Mouse (Mus musculus) hindbrain, postnatal 0 days (tissue): ENCODE data around the gene Epp13. TPM values are rescaled to one million over a fixed set of nuclear protein-coding genes. Genes with fewer than 3 reads are reported as not detected.
A peak's percentile ranks its signal among the peaks of the same experiment; 100 is the strongest.
"Not testable (repeated sequence)": the region's sequence is repeated elsewhere in the genome, so short reads cannot be mapped to it uniquely, and the experiment has no call there.

Experiments used
- ATAC-seq: fragments of 200-750 bp; cut with Nextera tagmentation; 2 replicates; pipeline ENCODE4 v1.8.0; 2017; ENCODE audit warnings: mild to moderate bottlenecking, moderate TSS enrichment, moderate library complexity
- DNase-seq: peaks from one replicate; pipeline ENCODE4 v3.0.0-alpha.2; 2015; ENCODE audit warnings: low spot score
- H3K27ac ChIP-seq: fragments of 300-500 bp; sonication (generic); 2 replicates; pipeline ENCODE4 v1.5.1; 2014; ENCODE audit warnings: mild to moderate bottlenecking
- H3K27me3 ChIP-seq: fragments of 300-500 bp; sonication (generic); 2 replicates; pipeline ENCODE4 v1.6.1; 2014; ENCODE audit warnings: low read length, mixed read lengths; ENCODE audit not compliant: insufficient read depth
- H3K36me3 ChIP-seq: fragments of 300-500 bp; sonication (generic); 2 replicates; pipeline ENCODE4 v1.6.1; 2014; ENCODE audit warnings: low read length, mixed read lengths; ENCODE audit not compliant: insufficient read depth
- H3K4me1 ChIP-seq: fragments of 300-500 bp; sonication (generic); 2 replicates; pipeline ENCODE4 v1.6.1; 2014; ENCODE audit warnings: antibody characterized with exemption, low read length, mixed read lengths; ENCODE audit not compliant: insufficient read depth
- H3K4me2 ChIP-seq: fragments of 300-500 bp; sonication (generic); 2 replicates; pipeline ENCODE4 v1.6.1; 2014; ENCODE audit warnings: low read depth, mild to moderate bottlenecking, low read length, moderate library complexity, mixed read lengths
- H3K4me3 ChIP-seq: fragments of 300-500 bp; sonication (generic); 2 replicates; pipeline ENCODE4 v1.5.1; 2014; ENCODE audit warnings: low read length
- H3K9ac ChIP-seq: fragments of 300-500 bp; sonication (generic); replicated peaks from 2 replicates; pipeline ENCODE4 v1.6.1; 2014; ENCODE audit warnings: mild to moderate bottlenecking, low read length, moderate library complexity, mixed read lengths
- H3K9me3 ChIP-seq: fragments of 300-500 bp; sonication (generic); 2 replicates; pipeline ENCODE4 v1.6.1; 2016; ENCODE audit warnings: low read length, mixed read lengths
- CTCF ChIP-seq: IDR thresholded peaks from 2 replicates; pipeline ENCODE4 v1.5.1; 2016; ENCODE audit warnings: antibody characterized with exemption, control low read depth, low read depth
- WGBS: fragments of 180-500 bp; shearing (Covaris S2); extraction: QIAGEN DNeasy Blood & Tissue Kit; methylation state at CpG from one replicate; pipeline ENCODE4 v1.1.7; 2014; 5-methylcytosine and 5-hydroxymethylcytosine counted together
- polyA plus RNA-seq: library from polyadenylated mRNA; unstranded; fragments of >200 nt; fragmentation: Nextera tagmentation; extraction: Ambion mirVana; gene quantifications from 2 replicates; pipeline ENCODE4 v1.2.1, GENCODE M21; 2015
- total RNA-seq: library from RNA; depleted of rRNA; stranded (reverse); fragments of >200 nt; gene quantifications from 2 replicates; pipeline ENCODE4 v1.2.3, GENCODE M21; 2014

Gene Epp13
- total and polyA plus RNA-seq, 2 experiments from 2014 or later: 0.59 TPM; not detected in 1

GRCm38 (mm10) chr7:6239787-6240186, 12.7 kb upstream of the Epp13 start:
- DNase-seq (no peak), ATAC-seq (no peak)
- H3K4me2 ChIP-seq: no peak overlapping the region
- H3K4me1 ChIP-seq: no peaks in the 10 kb centered on the region
- no peaks in the 10 kb centered on the region for H3K27me3 ChIP-seq
- no peak overlapping the region for H3K4me3 ChIP-seq
- TF ChIP-seq CTCF: no peak
- no peaks in the 10 kb centered on the region for H3K36me3 ChIP-seq
- no peaks in the 10 kb centered on the region for H3K9me3 ChIP-seq
- H3K9ac ChIP-seq: no peak overlapping the region
- 55% methylated on average over 11 of the region's 11 CpGs for WGBS
- no peak overlapping the region for H3K27ac ChIP-seq

- TF ChIP-seq CTCF: peak; percentile 66
- not testable (repeated sequence) for H3K27me3 ChIP-seq, H3K4me2 ChIP-seq, H3K9ac ChIP-seq, H3K27ac ChIP-seq, H3K4me1 ChIP-seq, H3K36me3 ChIP-seq, ATAC-seq, H3K4me3 ChIP-seq, H3K9me3 ChIP-seq
- DNase-seq: peak; percentile 44
- WGBS: 14% methylated on average over 1 of the region's 1 CpGs
These were observed 11.6 kb upstream of the Epp13 start for GRCm38 (mm10) chr7:6240841-6241425.

- Histone ChIP-seq H3K27me3 (no peaks in the 10 kb centered on the region), H3K4me1 (no peaks in the 10 kb centered on the region), H3K9ac (no peak overlapping the region), H3K36me3 (no peaks in the 10 kb centered on the region), H3K4me2 (no peak overlapping the region), H3K27ac (no peak overlapping the region), H3K4me3 (no peak overlapping the region), H3K9me3 (no peaks in the 10 kb centered on the region)
- ATAC-seq (no peak), DNase-seq (no peak)
- WGBS: 52% methylated on average over 11 of the region's 11 CpGs
- TF ChIP-seq CTCF: no peak
These were observed 7.9 kb upstream of the Epp13 start for GRCm38 (mm10) chr7:6244361-6245292.

GRCm38 (mm10) chr7:6254451-6254850, 1.9 kb downstream of the Epp13 start:
- H3K4me3 ChIP-seq: no peak overlapping the region
- TF ChIP-seq CTCF: no peak
- H3K4me1 ChIP-seq: no peaks in the 10 kb centered on the region
- H3K4me2 ChIP-seq: no peak overlapping the region
- H3K9ac ChIP-seq: no peak overlapping the region
- no peaks in the 10 kb centered on the region for H3K9me3 ChIP-seq
- no peaks in the 10 kb centered on the region for H3K36me3 ChIP-seq
- no peak overlapping the region for H3K27ac ChIP-seq
- ATAC-seq (no peak), DNase-seq (no peak)
- H3K27me3 ChIP-seq: no peaks in the 10 kb centered on the region
- WGBS: 96% methylated on average over 5 of the region's 5 CpGs

- Histone ChIP-seq H3K9ac (no peak overlapping the region), H3K4me3 (no peak overlapping the region)
- no peak for ATAC-seq
These were observed 4.9 kb downstream of the Epp13 start for GRCm38 (mm10) chr7:6257386-6257785.

GRCm38 (mm10) chr7:6258232-6259220, 6.0 kb downstream of the Epp13 start:
- Histone ChIP-seq H3K4me3 (no peak overlapping the region), H3K27me3 (no peaks in the 10 kb centered on the region), H3K9me3 (no peaks in the 10 kb centered on the region), H3K36me3 (no peaks in the 10 kb centered on the region), H3K9ac (no peak overlapping the region), H3K4me1 (no peaks in the 10 kb centered on the region), H3K4me2 (no peak overlapping the region), H3K27ac (no peak overlapping the region)
- ATAC-seq (no peak), DNase-seq (no peak)
- no peak for TF ChIP-seq CTCF
- WGBS: 28% methylated on average over 16 of the region's 16 CpGs

More at GRCm38 (mm10) chr7:6257386-6257785, 4.9 kb downstream of the Epp13 start:
- no peak overlapping the region for H3K27ac ChIP-seq
- no peak for DNase-seq
- TF ChIP-seq CTCF: no peak
- H3K9me3 ChIP-seq: no peaks in the 10 kb centered on the region
- H3K4me2 ChIP-seq: no peak overlapping the region
- H3K4me1 ChIP-seq: no peaks in the 10 kb centered on the region
- WGBS: 86% methylated on average over 4 of the region's 4 CpGs
- no peaks in the 10 kb centered on the region for H3K36me3 ChIP-seq
- no peaks in the 10 kb centered on the region for H3K27me3 ChIP-seq

GRCm38 (mm10) chr7:6260004-6260403, 7.5 kb downstream of the Epp13 start:
- not testable (repeated sequence) for DNase-seq, H3K9ac ChIP-seq, H3K36me3 ChIP-seq, H3K4me3 ChIP-seq, H3K4me2 ChIP-seq, H3K9me3 ChIP-seq, H3K27ac ChIP-seq, H3K4me1 ChIP-seq, ATAC-seq, H3K27me3 ChIP-seq
- WGBS: 25% methylated on average over 2 of the region's 2 CpGs
